Mouse (Mus musculus) cerebellum, postnatal 36 days (tissue): Measurements from ENCODE around the gene Fndc10.

ENCODE experiments used
- DNase-seq, 2 experiments: peaks; one replicate each; pipeline ENCODE4 v3.0.0; 2021 to 2022; ENCODE audit warnings: mixed read lengths in 2 of 2

The Fndc10 gene

GRCm38 (mm10) chr4:155736421-155736820, 42.3 kb downstream of the Fndc10 start:
- peak in 1 of 2 experiments; percentile 28 for DNase-seq

- no peak for DNase-seq
These were observed 44.1 kb downstream of the Fndc10 start for GRCm38 (mm10) chr4:155738262-155738661.

GRCm38 (mm10) chr4:155739152-155739551, 45.0 kb downstream of the Fndc10 start:
- DNase-seq, result peak in 1 of 2 experiments; percentile 22

- peak; percentile 74 to 79 for DNase-seq
These were observed 45.8 kb downstream of the Fndc10 start for GRCm38 (mm10) chr4:155739741-155740636.

- DNase-seq, result peak in 1 of 2 experiments; percentile 28
These were observed 46.5 kb downstream of the Fndc10 start for GRCm38 (mm10) chr4:155740681-155741080.

GRCm38 (mm10) chr4:155742684-155743083, 48.5 kb downstream of the Fndc10 start:
- no peak for DNase-seq

- peak; percentile 55 to 60 for DNase-seq
These were observed 50.3 kb downstream of the Fndc10 start for GRCm38 (mm10) chr4:155744474-155744873.

- DNase-seq, result no peak
These were observed 51.0 kb downstream of the Fndc10 start for GRCm38 (mm10) chr4:155745136-155745535.
